Mouse (Mus musculus): ENCODE data around the gene Tmem192. TPM values are rescaled to one million over a fixed set of nuclear protein-coding genes. Genes with fewer than 3 reads are reported as not detected.
"Not testable (repeated sequence)": the region's sequence is repeated elsewhere in the genome, so short reads cannot be mapped to it uniquely, and the experiment has no call there.

The Tmem192 gene
- total RNA-seq, 1 experiment = 13.1 TPM

DNA sequence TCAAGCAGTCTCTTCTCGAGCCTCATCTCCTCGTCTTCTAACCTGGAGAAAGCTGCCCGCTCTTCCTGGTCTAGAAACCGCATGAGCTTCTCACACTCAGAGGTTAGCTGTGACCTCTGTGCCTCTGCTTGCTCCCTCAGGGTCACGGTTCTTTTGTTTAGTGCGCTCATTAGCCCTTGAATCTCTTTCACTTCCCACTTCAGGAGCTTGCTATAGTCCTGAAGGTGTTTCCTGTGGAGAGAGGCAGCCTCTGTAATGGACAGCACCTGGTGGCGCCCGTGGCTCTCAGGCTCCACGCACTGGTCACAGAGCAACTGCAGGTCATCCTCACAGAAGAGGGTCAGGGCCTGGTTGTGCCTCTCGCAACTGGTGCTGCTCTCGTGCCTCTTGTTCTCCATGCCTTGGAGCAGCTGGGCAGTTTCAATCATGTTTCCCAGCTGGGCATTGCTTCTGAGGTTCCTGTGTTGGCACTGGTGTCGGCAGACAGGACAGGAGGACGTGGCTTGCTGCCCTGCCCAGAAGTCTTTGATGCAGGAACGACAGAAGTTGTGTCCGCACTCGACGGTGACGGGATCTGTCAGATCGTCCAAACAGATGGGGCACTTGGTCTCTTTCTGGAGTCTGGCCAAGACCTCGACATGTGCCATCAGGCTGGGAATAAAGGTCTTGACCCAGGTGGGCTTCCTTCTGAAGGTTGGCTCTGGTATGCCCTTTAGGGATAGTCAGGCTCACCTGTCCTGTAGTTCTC lies 36.3 kb downstream of the Tmem192 start:
- in situ Hi-C loops (cut with MboI; ENCODE audit: low sequenced_read_pairs in 2 of 2, unreplicated experiment in 2 of 2) = no loop called here
- no peak overlapping the region for H3K27ac ChIP-seq (ENCODE audit: insufficient read depth, low read depth, low read length, poor library complexity, severe bottlenecking)
- peaks cover 0 to 1% of the 10 kb centered on the region in 2 experiments; a peak in 1 of 4 replicates for H3K4me1 ChIP-seq (ENCODE audit: control insufficient read depth in 2 of 2, insufficient read depth in 2 of 2, low read length in 2 of 2, poor library complexity in 1 of 2)
- no peak overlapping the region for H3K9ac ChIP-seq (ENCODE audit: insufficient read depth, low read depth, low read length, poor library complexity, severe bottlenecking)
- H3K9me3 ChIP-seq (ENCODE audit: control insufficient read depth, insufficient read depth, low read depth, low read length) = no peaks in the 10 kb centered on the region
- TF ChIP-seq ZC3H11A (IDR thresholded peaks at IDR 0.05; ENCODE audit: borderline replicate concordance, low read depth, low read length) = no peak
- TF ChIP-seq MAFK (IDR thresholded peaks at IDR 0.05; ENCODE audit: insufficient read depth, low read depth, low read length) = no peak
- no peak for TF ChIP-seq HCFC1 (IDR thresholded peaks at IDR 0.05; ENCODE audit: borderline replicate concordance, insufficient read depth, low read length)
- TF ChIP-seq ZNF384 (IDR thresholded peaks at IDR 0.05; ENCODE audit: low read depth, low read length) = no peak
- TF ChIP-seq CHD2 (IDR thresholded peaks at IDR 0.05; ENCODE audit: low read depth, low read length) = no peak
- no peak overlapping the region for H3K4me3 ChIP-seq (ENCODE audit: insufficient read depth in 1 of 2, low read depth in 1 of 2, low read length in 2 of 2, poor library complexity in 1 of 2, severe bottlenecking in 1 of 2)
- DNase-seq (ENCODE audit: low read depth, low spot score) = no peak
- no peaks in the 10 kb centered on the region for H3K36me3 ChIP-seq (ENCODE audit: control insufficient read depth, insufficient read depth, low read length, poor library complexity, severe bottlenecking)

- H3K27ac ChIP-seq (ENCODE audit: insufficient read depth, low read depth, low read length, poor library complexity, severe bottlenecking) = no peak within 1 kb of the TSS
- in situ Hi-C loops (cut with MboI; ENCODE audit: low sequenced_read_pairs in 2 of 2, unreplicated experiment in 2 of 2) = no loop called here
- no peak within 1 kb of the TSS for H3K4me3 ChIP-seq (ENCODE audit: insufficient read depth in 1 of 2, low read depth in 1 of 2, low read length in 2 of 2, poor library complexity in 1 of 2, severe bottlenecking in 1 of 2)
These were observed 40.7 kb downstream of the Tmem192 start, which contains the start of gene Trim75 for GRCm38 (mm10) chr8:64987731-64988130. Gene Trim75 (minus strand): TSS chr8:64987831.

GRCm38 (mm10) chr8:64998806-64999365 lies 51.9 kb downstream of the Tmem192 start:
- Histone ChIP-seq H3K36me3 (ENCODE audit: control insufficient read depth, insufficient read depth, low read length, poor library complexity, severe bottlenecking) (no peaks in the 10 kb centered on the region), H3K9me3 (ENCODE audit: control insufficient read depth, insufficient read depth, low read depth, low read length) (no peaks in the 10 kb centered on the region)

More at GRCm38 (mm10) chr8:64987731-64988130, 40.7 kb downstream of the Tmem192 start, which contains the start of gene Trim75:
- no peaks in the 10 kb centered on the region for H3K9me3 ChIP-seq (ENCODE audit: control insufficient read depth, insufficient read depth, low read depth, low read length)
- no peaks in the 10 kb centered on the region for H3K36me3 ChIP-seq (ENCODE audit: control insufficient read depth, insufficient read depth, low read length, poor library complexity, severe bottlenecking)
- TF ChIP-seq HCFC1 (IDR thresholded peaks at IDR 0.05; ENCODE audit: borderline replicate concordance, insufficient read depth, low read length) (no peak), ZC3H11A (IDR thresholded peaks at IDR 0.05; ENCODE audit: borderline replicate concordance, low read depth, low read length) (no peak), CHD2 (IDR thresholded peaks at IDR 0.05; ENCODE audit: low read depth, low read length) (no peak)
- no peak within 1 kb of the TSS for H3K9ac ChIP-seq (ENCODE audit: insufficient read depth, low read depth, low read length, poor library complexity, severe bottlenecking)
- peaks cover 0 to 2% of the 10 kb centered on the region in 2 experiments; a peak in 1 of 4 replicates for H3K4me1 ChIP-seq (ENCODE audit: control insufficient read depth in 2 of 2, insufficient read depth in 2 of 2, low read length in 2 of 2, poor library complexity in 1 of 2)
- no peak for DNase-seq (ENCODE audit: low read depth, low spot score)

GRCm38 (mm10) chr8:65007616-65008015 lies 60.6 kb downstream of the Tmem192 start:
- in situ Hi-C loops (cut with MboI; ENCODE audit: low sequenced_read_pairs in 2 of 2, unreplicated experiment in 2 of 2); H3K4me1 ChIP-seq (ENCODE audit: control insufficient read depth in 2 of 2, insufficient read depth in 2 of 2, low read length in 2 of 2, poor library complexity in 1 of 2): not testable (repeated sequence)

More at GRCm38 (mm10) chr8:64998806-64999365, 51.9 kb downstream of the Tmem192 start:
- Histone ChIP-seq H3K9ac (ENCODE audit: insufficient read depth, low read depth, low read length, poor library complexity, severe bottlenecking) (no peak overlapping the region), H3K27ac (ENCODE audit: insufficient read depth, low read depth, low read length, poor library complexity, severe bottlenecking) (no peak overlapping the region), H3K4me3 (ENCODE audit: insufficient read depth in 1 of 2, low read depth in 1 of 2, low read length in 2 of 2, poor library complexity in 1 of 2, severe bottlenecking in 1 of 2) (no peak overlapping the region), H3K4me1 (ENCODE audit: control insufficient read depth in 2 of 2, insufficient read depth in 2 of 2, low read length in 2 of 2, poor library complexity in 1 of 2) (no peaks in the 10 kb centered on the region; a peak in 1 of 4 replicates)
- no peak for DNase-seq (ENCODE audit: low read depth, low spot score)
- no peak for TF ChIP-seq ZNF384 (IDR thresholded peaks at IDR 0.05; ENCODE audit: low read depth, low read length)
- no peak for TF ChIP-seq HCFC1 (IDR thresholded peaks at IDR 0.05; ENCODE audit: borderline replicate concordance, insufficient read depth, low read length)
- no peak for TF ChIP-seq MAFK (IDR thresholded peaks at IDR 0.05; ENCODE audit: insufficient read depth, low read depth, low read length)
- no peak for TF ChIP-seq ZC3H11A (IDR thresholded peaks at IDR 0.05; ENCODE audit: borderline replicate concordance, low read depth, low read length)
- TF ChIP-seq CHD2 (IDR thresholded peaks at IDR 0.05; ENCODE audit: low read depth, low read length) = no peak
- in situ Hi-C loops (cut with MboI; ENCODE audit: low sequenced_read_pairs in 2 of 2, unreplicated experiment in 2 of 2) = no loop called here

More at GRCm38 (mm10) chr8:65007616-65008015, 60.6 kb downstream of the Tmem192 start:
- not testable (repeated sequence) for H3K36me3 ChIP-seq (ENCODE audit: control insufficient read depth, insufficient read depth, low read length, poor library complexity, severe bottlenecking); H3K27ac ChIP-seq (ENCODE audit: insufficient read depth, low read depth, low read length, poor library complexity, severe bottlenecking); H3K9ac ChIP-seq (ENCODE audit: insufficient read depth, low read depth, low read length, poor library complexity, severe bottlenecking); H3K9me3 ChIP-seq (ENCODE audit: control insufficient read depth, insufficient read depth, low read depth, low read length); H3K4me3 ChIP-seq (ENCODE audit: insufficient read depth in 1 of 2, low read depth in 1 of 2, low read length in 2 of 2, poor library complexity in 1 of 2, severe bottlenecking in 1 of 2); DNase-seq (ENCODE audit: low read depth, low spot score)

Data from ES-E14 (cell line).